Mouse (Mus musculus): ENCODE measurements around the gene Commd8. TPM values are rescaled to one million over a fixed set of nuclear protein-coding genes. Genes with fewer than 3 reads are reported as not detected.

The Commd8 gene
- polyA plus RNA-seq, 1 experiment from 2014 or later, result 203 TPM

- WGBS, result 56% methylated on average over 2 of the region's 2 CpGs
- H3K27me3 ChIP-seq (ENCODE audit: control insufficient read depth, insufficient read depth, low read length), result no peaks in the 10 kb centered on the region
Measured at GRCm38 (mm10) chr5:72133906-72134305, 34.1 kb downstream of the Commd8 start.

GRCm38 (mm10) chr5:72126681-72127080 is 41.3 kb downstream of the Commd8 start:
- Histone ChIP-seq H3K9me3 (ENCODE audit: control insufficient read depth, low read length) (no peaks in the 10 kb centered on the region), H3K9ac (ENCODE audit: low read depth, low read length) (no peak overlapping the region), H3K36me3 (ENCODE audit: control insufficient read depth, insufficient read depth, low read length) (no peaks in the 10 kb centered on the region), H3K27me3 (ENCODE audit: control insufficient read depth, insufficient read depth, low read length) (no peaks in the 10 kb centered on the region), H3K27ac (ENCODE audit: low read depth, low read length) (no peak overlapping the region), H3K4me1 (replicated peaks; ENCODE audit: control insufficient read depth, insufficient read depth, low read length) (no peaks in the 10 kb centered on the region), H3K4me2 (replicated peaks; ENCODE audit: low read depth, low read length) (no peak overlapping the region), H3K4me3 (ENCODE audit: low read depth, low read length) (no peak overlapping the region)
- DNase-seq (ENCODE audit: low spot score), result no peak
- 91% methylated on average over 4 of the region's 4 CpGs for WGBS
- ATAC-seq (ENCODE audit: low FRiP score), result no peak

More at GRCm38 (mm10) chr5:72133906-72134305, 34.1 kb downstream of the Commd8 start:
- no peaks in the 10 kb centered on the region for H3K4me1 ChIP-seq (replicated peaks; ENCODE audit: control insufficient read depth, insufficient read depth, low read length)
- H3K27ac ChIP-seq (ENCODE audit: low read depth, low read length), result no peak overlapping the region
- ATAC-seq (ENCODE audit: low FRiP score) (no peak), DNase-seq (ENCODE audit: low spot score) (no peak)
- H3K4me3 ChIP-seq (ENCODE audit: low read depth, low read length), result no peak overlapping the region
- no peak overlapping the region for H3K4me2 ChIP-seq (replicated peaks; ENCODE audit: low read depth, low read length)
- no peak overlapping the region for H3K9ac ChIP-seq (ENCODE audit: low read depth, low read length)
- no peaks in the 10 kb centered on the region for H3K36me3 ChIP-seq (ENCODE audit: control insufficient read depth, insufficient read depth, low read length)
- H3K9me3 ChIP-seq (ENCODE audit: control insufficient read depth, low read length), result no peaks in the 10 kb centered on the region

GRCm38 (mm10) chr5:72122414-72123037 is 45.5 kb downstream of the Commd8 start:
- WGBS, result 91% methylated on average over 6 of the region's 6 CpGs

More at GRCm38 (mm10) chr5:72122414-72123037, 45.5 kb downstream of the Commd8 start:
- H3K4me3 ChIP-seq (ENCODE audit: low read depth, low read length), result no peak overlapping the region
- H3K9me3 ChIP-seq (ENCODE audit: control insufficient read depth, low read length), result no peaks in the 10 kb centered on the region
- H3K36me3 ChIP-seq (ENCODE audit: control insufficient read depth, insufficient read depth, low read length), result no peaks in the 10 kb centered on the region
- no peak overlapping the region for H3K9ac ChIP-seq (ENCODE audit: low read depth, low read length)
- H3K27me3 ChIP-seq (ENCODE audit: control insufficient read depth, insufficient read depth, low read length), result no peaks in the 10 kb centered on the region
- no peaks in the 10 kb centered on the region for H3K4me1 ChIP-seq (replicated peaks; ENCODE audit: control insufficient read depth, insufficient read depth, low read length)
- H3K27ac ChIP-seq (ENCODE audit: low read depth, low read length), result no peak overlapping the region
- no peak for DNase-seq (ENCODE audit: low spot score)
- H3K4me2 ChIP-seq (replicated peaks; ENCODE audit: low read depth, low read length), result no peak overlapping the region
- no peak for ATAC-seq (ENCODE audit: low FRiP score)
